Mouse (Mus musculus): ENCODE data around the gene Trpv1.

DNA sequence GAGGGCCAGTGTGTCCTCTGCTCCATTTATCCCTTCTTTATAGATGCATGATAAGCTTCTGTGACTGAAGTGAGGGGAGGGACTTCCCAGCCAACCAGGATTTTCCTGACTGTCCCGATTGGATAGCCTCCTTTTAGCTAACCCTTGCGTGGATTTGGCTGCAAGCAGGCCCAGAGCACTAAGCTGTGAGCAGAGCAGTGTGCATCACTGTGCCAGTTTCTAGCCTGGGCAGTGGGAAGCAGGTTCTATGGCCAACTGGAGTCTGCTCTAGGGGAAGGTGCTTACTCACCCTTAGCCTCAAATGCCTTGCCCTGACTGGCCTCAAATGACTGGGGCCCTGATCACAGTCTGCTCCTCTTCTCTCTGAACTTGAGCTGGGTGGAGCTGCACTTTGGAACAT is 40.7 kb downstream of the Trpv1 start:
- TF ChIP-seq EP300 (IDR thresholded peaks at IDR 0.05; ENCODE audit: low read depth) (no peak), CTCF (IDR thresholded peaks at IDR 0.05; ENCODE audit: low read depth) (no peak)

Measured in liver, embryonic 14.5 days (tissue).